Mouse (Mus musculus) liver, adult (tissue): ENCODE data around the gene Morc4.

Experiments
- GATA4 ChIP-seq: IDR thresholded peaks from 2 replicates; pipeline ENCODE4 v1.6.1; 2014; ENCODE audit warnings: mild to moderate bottlenecking, low read length; ENCODE audit not compliant: insufficient replicate concordance

Gene Morc4

DNA sequence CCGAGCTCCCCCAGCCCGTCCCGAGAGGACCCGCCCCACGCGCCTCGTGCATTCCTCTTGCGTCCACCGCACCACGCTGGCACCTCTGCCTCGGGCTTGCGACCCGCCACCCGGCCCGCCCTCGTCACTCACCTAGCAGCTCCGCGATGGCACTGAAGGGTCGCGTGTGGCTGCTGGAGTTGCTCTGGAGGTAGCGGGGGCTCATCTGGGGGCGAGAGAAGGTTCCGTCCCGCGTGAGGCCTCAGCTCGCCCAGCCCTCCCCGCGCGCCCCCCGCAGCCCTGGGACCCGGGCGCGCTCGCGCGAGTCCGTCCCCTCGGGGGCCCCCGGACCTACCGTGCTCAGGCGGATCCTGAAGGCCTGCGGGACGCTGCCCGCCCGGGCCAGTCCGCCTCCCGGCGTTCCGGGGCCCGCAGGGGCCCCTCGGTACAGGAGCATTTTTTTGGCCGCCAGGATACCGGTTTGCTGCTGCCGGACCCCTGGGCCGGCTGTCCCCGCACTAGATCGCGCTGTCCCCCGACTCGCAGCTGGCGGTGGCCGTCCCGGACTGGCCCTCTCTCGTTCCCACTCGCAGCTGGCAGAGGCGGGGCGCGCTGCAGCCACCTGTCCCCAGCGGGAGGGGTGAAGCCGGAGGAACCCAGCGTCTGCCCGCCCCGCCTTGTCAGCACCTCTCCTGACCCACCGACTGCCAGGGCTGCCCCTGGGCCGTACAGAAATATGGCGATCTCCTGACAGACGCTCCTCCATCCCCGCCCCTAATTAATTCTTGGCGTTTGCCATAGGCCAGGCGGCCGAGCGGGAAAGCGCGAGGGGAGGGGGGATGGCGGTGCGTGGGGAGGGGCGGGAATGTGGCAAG lies at the start of gene Morc4:
Gene Morc4, minus strand, starts transcription at position 740 of the 854 bp plus-strand sequence.
- no peak for TF ChIP-seq GATA4

DNA sequence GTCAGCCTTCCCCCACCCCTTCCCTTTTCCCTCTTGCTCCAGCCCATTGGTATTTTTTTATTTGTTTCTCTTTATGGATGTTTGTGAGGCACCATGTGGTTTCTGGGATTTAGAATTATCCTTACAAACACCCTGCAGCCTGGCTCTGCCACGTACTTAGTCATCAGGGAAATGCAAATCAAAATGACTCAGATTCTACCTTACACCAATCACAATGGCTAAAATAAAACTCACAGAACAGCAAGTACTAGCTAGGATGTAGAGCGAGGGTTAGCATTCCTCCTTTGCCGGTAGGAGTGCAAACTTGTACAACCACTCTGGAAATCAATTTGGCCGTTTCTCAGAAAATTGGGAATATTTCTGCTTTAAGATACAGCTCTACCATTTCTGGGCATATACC lies 49.1 kb upstream of the Morc4 start:
- TF ChIP-seq GATA4, result no peak

DNA sequence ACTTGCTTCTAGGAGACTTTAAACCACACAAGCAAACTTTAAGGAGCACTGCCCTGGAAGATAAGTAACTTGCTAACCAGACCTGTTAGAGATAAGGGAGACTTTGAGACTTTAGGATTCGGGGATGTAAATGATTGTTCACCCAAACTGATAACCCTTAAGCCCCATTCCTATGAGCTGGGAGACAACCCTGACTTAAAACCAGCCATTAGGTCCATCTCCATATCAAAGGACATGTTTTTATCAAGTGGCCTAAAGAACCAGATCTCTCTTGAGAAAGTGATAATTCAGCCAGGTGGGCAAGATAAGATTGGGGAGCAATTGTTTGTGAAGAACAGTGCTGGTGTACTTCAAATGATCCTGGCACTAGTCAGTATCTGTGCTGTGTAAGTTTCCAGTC lies 19.9 kb upstream of the Morc4 start:
- TF ChIP-seq GATA4, result no peak

DNA sequence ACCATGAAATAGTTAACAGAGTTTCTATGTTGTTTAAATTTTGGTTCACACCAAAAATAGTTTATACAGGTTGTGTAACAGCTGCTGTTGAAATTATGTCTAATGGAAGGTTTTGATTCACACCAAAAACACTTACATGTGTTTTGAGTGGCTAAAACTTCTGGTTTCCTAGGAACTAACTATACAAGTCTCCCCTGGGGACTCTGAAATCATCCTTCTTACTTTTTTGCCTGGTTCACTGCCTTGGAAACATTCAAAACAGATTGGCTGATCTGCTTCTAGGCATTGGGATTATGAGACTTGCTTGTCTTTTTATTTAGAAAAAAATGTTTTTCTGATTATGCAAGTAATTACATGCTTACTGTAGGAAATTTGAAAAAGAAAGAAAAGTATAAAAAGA lies 11.7 kb upstream of the Morc4 start:
- no peak for TF ChIP-seq GATA4

DNA sequence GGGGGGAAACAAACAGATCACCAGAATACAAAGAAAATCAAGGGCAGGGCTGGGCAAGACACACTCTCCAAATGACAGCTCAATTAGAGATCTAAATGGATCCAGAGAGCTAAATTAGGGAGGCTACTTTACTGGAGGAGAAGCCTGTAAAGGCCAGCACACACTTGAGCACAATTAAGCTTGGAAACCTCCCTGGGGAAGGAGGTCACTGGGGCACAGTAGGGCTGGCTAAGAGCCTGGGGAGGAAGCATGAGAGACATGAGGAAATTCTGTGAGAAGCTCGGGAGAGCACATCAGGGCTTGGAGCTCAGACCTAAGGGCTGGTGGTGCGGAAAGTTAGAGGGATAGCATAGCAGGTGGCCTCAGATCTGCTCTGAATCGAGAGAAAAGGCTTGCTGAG lies 6.5 kb upstream of the Morc4 start:
- no peak for TF ChIP-seq GATA4

DNA sequence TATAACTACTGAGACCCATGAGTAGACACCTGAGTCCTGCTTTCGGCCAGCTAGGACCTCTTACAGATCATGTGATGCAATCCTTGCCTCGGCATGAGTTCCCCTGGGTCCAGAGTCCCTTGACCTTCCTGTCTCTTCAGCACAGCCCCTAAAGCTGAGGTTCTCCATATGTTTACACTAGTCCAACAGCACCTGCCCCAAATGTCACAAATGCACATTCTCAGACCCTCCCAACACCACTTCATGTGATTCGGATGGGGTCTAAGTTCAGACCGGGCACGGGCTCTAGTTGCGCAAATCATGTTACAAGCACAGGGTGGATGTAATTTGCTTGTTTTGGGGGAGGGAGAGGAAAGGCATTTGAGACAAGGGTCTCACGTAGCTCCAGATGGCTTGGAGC lies 5.6 kb upstream of the Morc4 start:
- no peak for TF ChIP-seq GATA4

DNA sequence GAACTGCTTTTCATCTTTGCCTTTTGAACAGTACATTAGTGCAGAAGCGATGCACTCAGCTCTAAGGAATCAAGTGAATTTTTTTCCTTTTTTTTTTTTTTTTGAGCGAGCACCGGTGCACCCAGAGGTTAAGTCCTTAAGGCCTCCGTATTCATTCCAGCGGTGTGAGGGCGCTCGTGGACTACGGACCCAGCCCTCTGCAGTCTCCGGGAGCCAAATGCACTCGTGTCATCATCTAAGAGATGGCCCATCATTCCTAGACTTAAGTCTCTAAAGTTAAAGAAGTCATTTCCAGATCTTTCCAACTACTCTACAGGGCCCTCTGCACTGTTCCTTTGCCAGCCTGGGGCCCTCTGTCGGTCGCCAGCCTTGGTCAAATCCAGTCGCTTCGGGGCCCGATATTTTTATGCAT lies 1.2 kb downstream of the Morc4 start:
- no peak for TF ChIP-seq GATA4

DNA sequence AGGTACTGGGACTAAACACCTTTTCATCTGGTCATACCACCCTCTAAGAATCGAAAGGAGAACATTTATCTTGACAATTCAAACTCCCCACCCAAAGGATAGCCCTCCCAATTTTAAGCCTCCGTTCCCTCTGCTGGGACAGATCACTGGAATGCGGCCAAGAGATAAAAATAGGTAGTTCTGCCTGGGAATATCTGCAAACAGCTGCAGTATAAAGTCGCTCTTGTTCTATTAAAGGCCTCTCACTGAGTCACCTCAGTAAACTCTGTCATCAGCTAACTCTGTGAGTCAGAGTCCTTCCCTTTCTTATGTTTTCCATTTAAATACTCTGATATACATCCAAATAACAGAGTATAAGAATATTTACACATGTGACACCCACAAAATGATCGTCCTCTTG lies 12.1 kb downstream of the Morc4 start:
- no peak for TF ChIP-seq GATA4

DNA sequence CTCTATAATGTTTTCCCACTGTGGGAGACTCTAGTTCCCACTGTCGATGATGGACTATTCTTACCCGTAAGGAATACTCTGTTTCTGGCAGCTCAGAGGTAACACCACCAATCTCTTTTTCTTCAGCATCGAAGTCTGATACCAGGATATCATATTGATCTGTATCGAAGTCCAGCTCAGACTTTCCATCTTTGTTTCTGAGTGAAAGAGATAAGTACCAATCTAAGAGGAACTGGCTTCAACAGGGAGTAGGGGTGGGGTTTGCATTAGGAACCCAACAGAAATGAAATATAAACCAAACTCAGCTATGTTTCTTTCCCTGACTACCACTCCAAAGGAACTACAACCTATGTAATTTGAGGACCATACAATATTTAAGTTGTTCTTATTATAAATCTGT lies 16.7 kb downstream of the Morc4 start:
- TF ChIP-seq GATA4, result no peak

DNA sequence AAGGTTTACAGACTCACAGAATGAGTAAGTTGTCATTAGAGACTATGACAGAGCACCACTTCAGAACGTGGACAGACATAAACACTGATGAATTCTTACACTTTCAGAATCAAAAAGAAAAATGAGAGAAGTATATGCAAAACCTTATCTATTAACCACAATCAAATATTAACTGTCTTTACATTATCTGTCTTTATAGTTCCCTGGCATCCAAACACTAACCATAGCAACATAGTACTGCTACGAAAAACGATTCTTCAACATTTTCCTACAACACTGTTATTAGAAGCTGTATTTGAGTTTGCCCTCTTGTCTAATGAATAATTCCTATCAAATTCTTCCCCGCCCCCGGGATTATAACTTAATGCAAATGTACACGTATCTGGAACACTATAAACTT lies 30.4 kb downstream of the Morc4 start:
- TF ChIP-seq GATA4, result no peak

DNA sequence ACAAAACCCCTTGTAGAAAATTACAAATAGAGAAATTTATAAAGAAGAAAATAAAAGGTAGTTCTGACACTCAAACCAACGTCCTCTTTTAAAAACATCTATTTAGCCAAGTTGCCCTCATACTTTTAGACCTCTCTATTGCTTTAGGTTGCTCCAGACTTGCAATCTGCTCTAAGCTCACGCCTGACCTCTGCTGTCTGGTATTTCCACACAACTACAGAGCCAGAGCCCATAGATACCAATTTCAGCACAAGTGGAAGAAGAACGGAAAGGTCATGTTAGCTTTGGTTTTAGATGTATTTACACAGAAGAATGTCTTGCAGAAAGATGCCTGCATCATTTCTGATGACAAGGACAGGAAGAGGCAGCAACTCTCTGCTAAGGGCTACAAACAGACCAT lies 32.4 kb downstream of the Morc4 start:
- no peak for TF ChIP-seq GATA4

DNA sequence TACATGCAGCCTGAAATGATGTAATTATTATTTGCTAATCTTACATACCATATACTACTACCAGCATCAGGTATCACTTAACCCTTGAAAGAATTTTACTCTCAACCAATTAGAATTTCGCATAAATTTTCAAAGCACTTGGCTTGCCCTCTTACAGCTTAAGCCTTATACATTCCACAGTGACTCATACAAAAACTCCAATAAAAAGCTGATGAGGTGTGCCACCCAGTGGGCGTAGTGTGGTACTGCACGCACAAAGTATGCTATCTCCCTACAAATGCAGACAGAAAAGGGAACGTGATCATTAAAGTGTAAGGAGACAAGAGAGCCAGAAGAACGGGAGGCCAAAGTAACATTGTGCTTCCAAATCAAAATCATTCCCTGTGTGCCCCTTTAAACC lies 39.0 kb downstream of the Morc4 start:
- no peak for TF ChIP-seq GATA4

DNA sequence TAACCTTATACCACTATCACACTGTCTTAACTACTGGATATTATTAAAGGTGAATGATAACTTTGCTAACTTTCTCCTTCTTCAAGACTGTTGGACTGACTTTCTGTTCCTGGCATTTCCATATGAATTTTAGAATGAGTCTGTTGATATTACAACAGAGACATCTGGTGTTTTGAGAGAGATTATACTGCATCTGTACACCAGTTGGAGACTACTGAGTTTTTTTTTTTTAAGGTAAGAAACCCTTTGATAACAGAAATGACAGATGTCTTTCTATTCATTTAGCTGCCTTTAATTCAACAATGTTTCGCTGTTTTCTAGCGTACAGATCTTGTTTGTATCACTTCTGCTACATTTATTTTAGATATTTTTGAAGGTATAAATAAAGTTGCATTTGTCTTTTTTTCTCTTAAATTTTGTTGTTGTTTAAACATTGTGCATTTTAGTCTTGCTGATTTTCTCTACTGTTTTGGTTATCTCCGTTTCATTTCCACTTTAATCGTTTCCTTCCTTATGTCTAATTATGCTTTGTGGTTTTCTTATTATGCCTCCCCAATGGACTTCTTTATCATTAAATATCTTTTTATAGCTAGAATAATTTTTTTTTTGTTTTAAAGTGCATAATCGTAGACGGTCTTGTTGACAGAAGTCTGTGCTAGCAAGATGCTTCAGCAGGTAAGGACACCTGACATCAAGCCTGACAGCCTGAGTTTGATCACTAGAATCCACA lies 42.9 kb downstream of the Morc4 start:
- no peak for TF ChIP-seq GATA4

DNA sequence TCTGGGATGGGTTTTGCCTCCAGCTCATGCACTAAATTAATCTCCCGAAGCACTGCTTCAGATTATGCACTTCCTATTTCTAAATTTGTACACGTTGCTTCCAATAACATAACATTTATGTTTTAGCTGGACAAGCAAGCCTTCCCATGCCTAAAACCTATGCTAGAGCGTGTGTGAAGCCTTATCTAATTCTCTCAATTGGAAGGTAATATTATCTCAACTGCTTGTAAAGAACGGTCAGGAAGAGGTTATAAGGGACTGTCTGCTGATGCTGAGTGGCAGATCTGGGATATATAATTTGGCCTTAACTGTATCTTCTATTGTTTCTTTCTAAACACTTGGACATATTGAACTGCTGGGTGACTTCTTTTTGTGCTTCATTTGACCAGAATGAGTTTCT lies 44.6 kb downstream of the Morc4 start:
- TF ChIP-seq GATA4, result no peak

DNA sequence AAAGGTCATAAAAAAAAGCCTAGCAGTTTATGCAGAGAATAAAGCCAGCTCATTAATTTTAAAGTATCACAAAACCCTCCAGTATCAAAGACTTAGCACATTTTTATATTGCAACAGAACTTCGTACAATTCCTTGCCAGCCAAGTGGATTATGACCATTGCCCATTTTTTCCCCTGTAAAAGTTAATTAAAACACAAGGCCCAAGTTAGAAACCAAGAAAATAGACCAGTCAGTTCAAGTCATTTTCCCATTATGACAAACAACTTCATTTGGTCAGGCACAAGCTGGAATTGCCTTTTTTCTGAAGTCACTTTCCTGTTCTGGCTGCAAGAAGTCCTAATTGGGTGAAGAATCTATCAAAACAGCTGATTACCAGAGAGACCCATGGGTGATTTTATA lies 46.1 kb downstream of the Morc4 start:
- TF ChIP-seq GATA4, result no peak

DNA sequence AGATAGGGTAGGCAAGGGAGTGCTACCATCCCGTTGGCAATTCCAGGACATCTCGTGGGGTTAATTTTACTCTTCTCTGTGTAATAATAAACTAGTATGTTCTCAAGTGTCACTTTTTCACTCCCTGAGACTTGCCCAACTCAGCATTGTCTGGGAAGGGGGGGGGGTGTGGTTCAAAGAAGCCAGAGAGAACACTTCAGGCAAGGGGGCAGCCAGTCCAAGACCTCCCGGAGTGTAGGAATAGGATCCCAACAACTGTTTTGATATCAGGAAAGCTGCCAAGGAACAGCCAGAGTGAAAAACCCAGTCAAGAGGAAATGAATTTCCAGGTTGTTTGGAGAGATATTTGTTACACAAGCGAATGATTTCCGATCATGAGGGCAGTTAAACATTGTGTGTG lies 56.3 kb downstream of the Morc4 start:
- TF ChIP-seq GATA4, result no peak
